Mouse (Mus musculus) neural tube, embryonic 11.5 days (tissue): ENCODE measurements around the gene Lin7b. TPM values are rescaled to one million over a fixed set of nuclear protein-coding genes. Genes with fewer than 3 reads are reported as not detected.

Experiments
- ATAC-seq: fragments of 200-750 bp; cut with Nextera tagmentation; 2 replicates; pipeline ENCODE4 v1.8.0; 2017; ENCODE audit warnings: moderate number of reproducible peaks, mild to moderate bottlenecking, moderate TSS enrichment, moderate library complexity; ENCODE audit not compliant: insufficient read depth, low FRiP score, low TSS enrichment
- DNase-seq: peaks from one replicate; pipeline ENCODE4 v3.0.0-alpha.2; 2015; ENCODE audit warnings: low spot score
- H3K27ac ChIP-seq: fragments of 300-500 bp; sonication (generic); 2 replicates; pipeline ENCODE4 v1.5.1; 2014; ENCODE audit warnings: low read depth, mild to moderate bottlenecking, low read length
- H3K27me3 ChIP-seq: fragments of 300-500 bp; sonication (generic); 2 replicates; pipeline ENCODE4 v1.6.1; 2014; ENCODE audit warnings: mild to moderate bottlenecking, low read length, mixed read lengths; ENCODE audit not compliant: control insufficient read depth, insufficient read depth
- H3K36me3 ChIP-seq: fragments of 300-500 bp; sonication (generic); 2 replicates; pipeline ENCODE4 v1.6.1; 2014; ENCODE audit warnings: mild to moderate bottlenecking, low read length, moderate library complexity, mixed read lengths; ENCODE audit not compliant: control insufficient read depth, insufficient read depth
- H3K4me1 ChIP-seq: fragments of 300-500 bp; sonication (generic); 2 replicates; pipeline ENCODE4 v1.6.1; 2014; ENCODE audit warnings: low read length, mixed read lengths; ENCODE audit not compliant: control insufficient read depth, insufficient read depth
- H3K4me2 ChIP-seq: fragments of 300-500 bp; sonication (generic); 2 replicates; pipeline ENCODE4 v1.6.1; 2014; ENCODE audit warnings: low read depth, mild to moderate bottlenecking, moderate library complexity
- H3K4me3 ChIP-seq: fragments of 300-500 bp; sonication (generic); 2 replicates; pipeline ENCODE4 v1.5.1; 2014; ENCODE audit warnings: low read depth, low read length
- H3K9ac ChIP-seq: fragments of 300-500 bp; sonication (generic); 2 replicates; pipeline ENCODE4 v1.6.1; 2014; ENCODE audit warnings: mild to moderate bottlenecking, low read length
- H3K9me3 ChIP-seq: fragments of 300-500 bp; sonication (generic); 2 replicates; pipeline ENCODE4 v1.6.1; 2016; ENCODE audit warnings: low read length; ENCODE audit not compliant: control insufficient read depth
- WGBS: fragments of 180-500 bp; shearing (Covaris S2); extraction: QIAGEN DNeasy Blood & Tissue Kit; methylation state at CpG from one replicate; pipeline ENCODE4 v1.1.7; 2014; 5-methylcytosine and 5-hydroxymethylcytosine counted together
- polyA plus RNA-seq: library from polyadenylated mRNA; unstranded; fragments of >200 nt; fragmentation: Nextera tagmentation; extraction: Ambion mirVana; gene quantifications from 2 replicates; pipeline ENCODE4 v1.2.1, GENCODE M21; 2014

Gene Lin7b
- polyA plus RNA-seq, 1 experiment from 2014 or later = 3.4 TPM

DNA sequence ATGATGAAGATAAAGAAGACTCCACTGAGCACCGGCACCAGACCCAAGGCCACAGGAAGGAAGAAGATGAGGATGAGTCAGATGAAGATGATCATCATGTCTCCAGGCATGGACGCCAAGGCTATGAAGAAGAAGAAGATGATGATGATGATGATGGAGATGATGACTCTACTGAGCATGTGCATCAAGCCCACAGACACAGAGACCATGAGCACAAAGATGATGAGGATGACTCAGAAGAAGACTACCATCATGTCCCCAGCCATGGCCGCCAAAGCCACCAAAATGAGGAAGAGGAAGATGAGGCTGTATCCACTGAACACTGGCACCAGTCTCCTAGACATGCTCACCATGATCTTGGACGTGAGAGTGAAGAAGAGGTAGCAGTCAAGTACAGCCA lies 34.1 kb downstream of the Lin7b start:
- Histone ChIP-seq H3K4me3 (no peak overlapping the region), H3K9ac (no peak overlapping the region), H3K27me3 (peaks cover 6% of the 10 kb centered on the region; the same call in 1 of the 2 replicates), H3K4me2 (no peak overlapping the region), H3K9me3 (no peaks in the 10 kb centered on the region), H3K27ac (no peak overlapping the region), H3K36me3 (no peaks in the 10 kb centered on the region; the same call in 1 of the 2 replicates), H3K4me1 (peaks cover 27% of the 10 kb centered on the region)
- ATAC-seq (no peak), DNase-seq (no peak)
- 87% methylated on average over 4 of the region's 4 CpGs for WGBS

DNA sequence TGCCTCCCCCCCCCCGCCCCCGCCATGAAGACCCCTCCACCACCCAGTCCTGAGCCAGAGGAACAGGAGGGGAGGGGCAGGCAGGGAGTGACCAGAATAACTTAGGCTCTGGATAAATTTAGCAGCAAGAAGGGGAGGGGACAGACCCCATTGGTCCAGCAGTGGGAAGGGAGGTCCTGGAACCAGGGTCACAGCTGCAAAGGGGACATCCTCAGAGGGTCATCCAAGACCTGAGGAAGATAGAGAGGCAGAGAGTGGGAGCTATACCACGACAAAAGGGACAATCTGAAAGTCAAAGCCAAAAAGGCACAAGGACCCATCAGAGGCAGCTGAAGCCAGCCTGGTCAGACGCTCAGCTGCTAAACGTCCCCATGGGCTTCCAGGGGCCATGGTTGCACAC lies 35.3 kb downstream of the Lin7b start, which contains the start of gene Hrc:
TSS of gene Hrc (plus strand) at position 235 of the 400 bp plus-strand sequence.
- Histone ChIP-seq H3K36me3 (no peaks in the 10 kb centered on the region; the same call in 1 of the 2 replicates), H3K27me3 (peaks cover 6% of the 10 kb centered on the region; the same call in 1 of the 2 replicates), H3K9me3 (no peaks in the 10 kb centered on the region), H3K9ac (no peak within 1 kb of the TSS), H3K4me3 (no peak within 1 kb of the TSS), H3K27ac (no peak within 1 kb of the TSS), H3K4me2 (no peak within 1 kb of the TSS), H3K4me1 (peaks cover 18% of the 10 kb centered on the region)
- 37% methylated on average over 5 of the region's 5 CpGs for WGBS
- no peak for ATAC-seq
- DNase-seq = no peak

DNA sequence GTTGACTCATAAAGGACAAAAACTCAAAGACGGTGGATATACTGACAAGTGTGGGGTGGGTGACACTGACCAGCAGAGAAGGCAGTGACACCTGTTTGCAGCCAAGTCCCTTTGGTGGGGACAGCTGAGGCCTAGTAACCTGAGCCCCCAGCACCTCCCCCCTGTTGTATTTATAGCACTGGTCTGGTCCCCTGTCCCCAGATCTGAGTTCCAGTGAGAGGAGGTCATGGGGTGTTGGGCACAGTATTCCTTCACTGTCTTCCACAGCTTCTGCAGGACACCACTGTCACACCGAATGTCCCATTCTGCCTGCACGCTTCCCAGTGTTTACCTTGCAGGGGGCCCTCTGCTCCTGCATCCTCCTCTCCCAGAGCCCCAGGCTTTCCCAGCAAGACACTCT lies 35.8 kb downstream of the Lin7b start:
- no peak for DNase-seq
- Histone ChIP-seq H3K4me3 (no peak overlapping the region), H3K36me3 (no peaks in the 10 kb centered on the region; the same call in 1 of the 2 replicates), H3K27ac (no peak overlapping the region), H3K4me2 (no peak overlapping the region), H3K9me3 (no peaks in the 10 kb centered on the region), H3K27me3 (peaks cover 6% of the 10 kb centered on the region; the same call in 1 of the 2 replicates), H3K9ac (no peak overlapping the region), H3K4me1 (peaks cover 15% of the 10 kb centered on the region)
- WGBS = 12% methylated on average over 3 of the region's 3 CpGs
- no peak for ATAC-seq

DNA sequence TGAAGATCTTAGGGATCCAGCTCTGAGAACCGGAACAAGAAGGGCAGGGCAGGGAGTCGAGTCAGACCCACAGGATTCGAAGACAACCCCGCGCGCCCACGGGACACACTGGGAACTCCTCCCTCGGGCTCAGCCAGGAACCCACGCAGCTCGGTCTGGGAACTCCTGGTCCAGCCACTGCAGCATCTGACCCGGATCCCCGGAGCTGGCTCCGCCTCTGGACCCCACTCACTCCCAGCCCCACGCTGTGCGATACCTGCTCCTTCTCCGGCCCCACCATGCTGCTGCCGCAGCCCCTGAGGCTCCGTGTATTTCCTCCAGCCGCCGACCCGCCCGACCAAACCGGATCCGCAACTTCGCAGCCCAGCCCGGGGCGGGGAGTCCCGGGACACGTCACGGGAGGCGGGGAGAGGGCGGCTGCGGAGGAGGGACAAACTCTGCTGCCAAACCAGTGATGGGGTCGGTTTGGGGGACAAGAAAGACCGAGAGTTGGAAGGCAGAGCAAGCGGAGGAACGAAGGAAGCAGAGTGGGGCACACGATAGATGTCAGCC lies 36.9 kb downstream of the Lin7b start, which contains the start of gene Trpm4:
TSS of gene Trpm4 (minus strand) at position 350 of the 552 bp plus-strand sequence.
- Histone ChIP-seq H3K9ac (peak within 1 kb of the TSS; percentile 64), H3K9me3 (no peaks in the 10 kb centered on the region), H3K4me3 (peak within 1 kb of the TSS; percentile 44), H3K4me2 (peak within 1 kb of the TSS; percentile 76), H3K4me1 (peaks cover 11% of the 10 kb centered on the region), H3K27me3 (peaks cover 6% of the 10 kb centered on the region; the same call in 1 of the 2 replicates), H3K36me3 (no peaks in the 10 kb centered on the region; the same call in 1 of the 2 replicates), H3K27ac (no peak within 1 kb of the TSS)
- peak; percentile 57 for ATAC-seq
- peak; percentile 84 for DNase-seq
- under 1% methylated on average over 38 of the region's 38 CpGs for WGBS

DNA sequence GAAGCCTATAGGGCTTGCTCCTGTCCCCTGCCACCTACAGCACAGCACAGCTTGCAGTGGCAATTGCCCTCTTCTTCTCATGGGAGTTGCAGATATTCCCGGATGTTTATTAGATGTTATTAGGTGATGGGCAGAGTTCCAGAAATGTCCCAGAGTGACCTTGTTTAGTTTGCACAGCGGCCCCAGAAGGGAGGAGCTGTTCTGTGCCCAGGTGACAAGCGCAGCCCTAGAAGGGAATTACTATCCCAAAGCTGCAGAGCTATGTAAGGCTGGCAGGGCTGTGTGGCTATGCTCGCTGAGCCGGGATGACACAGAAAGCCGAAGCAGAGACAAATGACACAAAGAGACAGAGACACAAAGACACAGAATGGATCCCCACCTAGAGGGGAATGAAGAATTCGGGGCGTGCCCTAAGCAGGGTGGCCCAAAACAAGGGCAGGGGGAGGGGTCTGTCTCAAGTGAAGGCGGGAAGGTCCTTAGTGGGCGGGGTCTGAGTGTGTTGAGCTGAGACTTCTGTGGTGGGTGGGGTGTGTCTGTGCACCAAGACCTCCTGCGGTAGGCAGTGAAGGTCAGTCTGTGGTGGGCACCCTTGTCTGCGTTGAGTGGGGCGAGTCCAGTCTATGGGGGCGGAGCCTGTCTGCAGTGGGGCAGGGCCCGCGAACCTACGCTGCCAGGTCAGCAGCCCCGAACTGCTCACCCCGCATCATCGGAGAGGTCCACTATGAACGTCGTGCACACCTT lies 37.5 kb downstream of the Lin7b start:
- ATAC-seq (peak; percentile 56; the same call in 1 of the 2 replicates), DNase-seq (peak; percentile 67)
- Histone ChIP-seq H3K36me3 (no peaks in the 10 kb centered on the region; the same call in 1 of the 2 replicates), H3K4me2 (peak overlapping the region; percentile 76), H3K27me3 (peaks cover 6% of the 10 kb centered on the region; the same call in 1 of the 2 replicates), H3K9ac (peak overlapping the region; percentile 64), H3K27ac (no peak overlapping the region), H3K4me1 (peaks cover 11% of the 10 kb centered on the region), H3K4me3 (peak overlapping the region; percentile 44), H3K9me3 (no peaks in the 10 kb centered on the region)
- WGBS = 3% methylated on average over 22 of the region's 22 CpGs

DNA sequence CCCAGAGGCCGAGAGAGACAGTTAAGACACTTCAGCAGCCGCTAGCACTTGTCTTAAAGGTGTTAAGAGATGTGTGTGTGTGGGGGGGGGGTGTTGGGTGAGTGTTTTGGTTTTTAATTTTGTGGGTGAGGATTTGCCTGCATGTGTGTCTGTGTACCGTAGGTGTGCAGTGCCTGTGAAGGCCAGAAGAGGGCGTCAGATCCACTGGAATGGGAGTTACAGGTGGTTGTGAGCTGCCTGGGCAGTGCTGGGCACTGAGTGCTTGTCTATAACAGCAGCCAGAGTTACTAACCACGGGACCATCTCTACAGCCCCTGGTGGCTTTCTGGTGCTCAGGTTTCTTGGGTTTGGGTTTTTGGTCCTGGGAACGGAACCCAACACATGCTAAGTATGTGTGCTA lies 38.9 kb downstream of the Lin7b start:
- DNase-seq (no peak), ATAC-seq (no peak)
- H3K4me2 ChIP-seq = no peak overlapping the region
- WGBS = 83% methylated on average over 6 of the region's 6 CpGs
- H3K36me3 ChIP-seq = no peaks in the 10 kb centered on the region; the same call in 1 of the 2 replicates
- no peak overlapping the region for H3K4me3 ChIP-seq
- H3K9me3 ChIP-seq = no peaks in the 10 kb centered on the region
- no peak overlapping the region for H3K9ac ChIP-seq
- H3K27ac ChIP-seq = no peak overlapping the region
- H3K4me1 ChIP-seq = peaks cover 11% of the 10 kb centered on the region
- no peaks in the 10 kb centered on the region for H3K27me3 ChIP-seq

DNA sequence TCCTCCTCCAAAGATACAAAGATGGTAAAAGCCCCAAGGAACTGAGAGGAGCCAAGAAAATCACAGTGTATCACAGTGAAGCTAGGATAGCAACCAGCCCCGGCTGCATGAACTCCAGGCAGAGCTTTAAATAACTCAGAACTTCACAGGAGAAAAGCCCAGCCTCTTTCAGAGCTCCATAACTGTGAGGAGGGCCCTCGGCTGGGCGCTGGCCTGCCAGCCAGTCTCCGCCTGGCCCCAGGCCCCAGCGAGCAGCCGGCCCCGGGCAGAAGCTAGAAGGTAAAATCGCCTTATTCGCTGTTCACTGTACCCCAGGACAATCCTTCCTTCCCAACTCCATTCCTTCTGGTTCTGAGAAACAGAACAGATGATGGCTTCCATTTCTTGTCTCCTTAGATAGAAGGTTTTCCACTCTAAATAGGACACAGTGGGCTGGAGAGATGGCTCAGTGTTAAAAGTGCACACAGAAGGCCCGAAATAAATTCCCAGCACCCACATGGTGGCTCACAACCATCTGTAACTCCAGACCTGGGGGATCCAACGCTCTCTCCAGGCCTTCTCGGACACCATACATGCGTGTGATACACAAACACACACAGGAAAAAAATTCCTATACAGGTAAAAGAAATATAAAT lies 41.4 kb downstream of the Lin7b start:
- H3K4me2 ChIP-seq = no peak overlapping the region
- H3K9me3 ChIP-seq = no peaks in the 10 kb centered on the region
- DNase-seq (no peak), ATAC-seq (no peak)
- no peak overlapping the region for H3K9ac ChIP-seq
- peaks cover 7% of the 10 kb centered on the region; the same call in 1 of the 2 replicates for H3K4me1 ChIP-seq
- no peak overlapping the region for H3K4me3 ChIP-seq
- 74% methylated on average over 13 of the region's 13 CpGs for whole genome bisulfite sequencing
- H3K36me3 ChIP-seq = no peaks in the 10 kb centered on the region; the same call in 1 of the 2 replicates
- no peaks in the 10 kb centered on the region for H3K27me3 ChIP-seq
- no peak overlapping the region for H3K27ac ChIP-seq

DNA sequence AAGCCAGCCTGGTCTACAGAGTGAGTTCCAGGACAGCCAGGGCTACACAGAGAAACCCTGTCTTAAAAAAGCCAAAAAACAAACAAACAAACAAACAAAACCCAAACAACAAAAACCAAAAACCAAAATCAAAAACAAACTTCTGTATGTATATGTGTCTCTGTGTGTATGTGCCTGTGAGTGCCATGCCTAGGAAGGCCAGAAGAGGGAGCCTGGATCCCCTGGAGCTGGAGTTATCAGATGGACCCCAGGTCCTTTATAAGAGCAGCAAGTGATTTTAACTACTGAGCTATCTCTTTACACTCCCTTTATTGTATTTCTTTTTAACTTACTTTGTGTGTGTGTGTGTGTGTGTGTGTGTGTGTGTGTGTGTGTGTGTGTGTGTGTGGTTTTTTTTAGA lies 44.6 kb downstream of the Lin7b start:
- Histone ChIP-seq H3K9me3 (no peaks in the 10 kb centered on the region), H3K4me2 (no peak overlapping the region), H3K27ac (no peak overlapping the region), H3K4me3 (no peak overlapping the region), H3K36me3 (no peaks in the 10 kb centered on the region), H3K9ac (no peak overlapping the region), H3K27me3 (no peaks in the 10 kb centered on the region), H3K4me1 (no peaks in the 10 kb centered on the region)
- no peak for ATAC-seq
- DNase-seq = no peak
